Mouse (Mus musculus) hindbrain, embryonic 14.5 days (tissue): ENCODE measurements at regions not wholly inside any gene's neighbourhood (a gene's known extent, or its start where the extent isn't known, plus 50 kb on each side); places are given as distances from the start of the nearest gene placed in this dataset.

Source experiments
- ATAC-seq: fragments of 200-750 bp; cut with Nextera tagmentation; 2 replicates; pipeline ENCODE4 v1.8.0; 2017; ENCODE audit warnings: moderate number of reproducible peaks, mild to moderate bottlenecking, moderate TSS enrichment, moderate library complexity; ENCODE audit not compliant: low FRiP score
- DNase-seq: peaks from one replicate; pipeline ENCODE4 v3.0.0-alpha.2; 2015; ENCODE audit warnings: low spot score
- H3K27ac ChIP-seq: fragments of 300-500 bp; sonication (generic); 2 replicates; pipeline ENCODE4 v1.5.1; 2014; ENCODE audit warnings: mild to moderate bottlenecking, moderate library complexity
- H3K27me3 ChIP-seq: fragments of 300-500 bp; sonication (generic); 2 replicates; pipeline ENCODE4 v1.6.1; 2014; ENCODE audit warnings: mild to moderate bottlenecking, low read length, mixed read lengths; ENCODE audit not compliant: control insufficient read depth, insufficient read depth
- H3K36me3 ChIP-seq: fragments of 300-500 bp; sonication (generic); replicated peaks from 2 replicates; pipeline ENCODE4 v1.6.1; 2014; ENCODE audit not compliant: control insufficient read depth, insufficient read depth
- H3K4me1 ChIP-seq: fragments of 300-500 bp; sonication (generic); replicated peaks from 2 replicates; pipeline ENCODE4 v1.6.1; 2014; ENCODE audit warnings: antibody characterized with exemption, low read length, mixed read lengths; ENCODE audit not compliant: control insufficient read depth, insufficient read depth
- H3K4me2 ChIP-seq: fragments of 300-500 bp; sonication (generic); replicated peaks from 2 replicates; pipeline ENCODE4 v1.6.1; 2014; ENCODE audit warnings: mild to moderate bottlenecking, moderate library complexity
- H3K4me3 ChIP-seq: fragments of 300-500 bp; sonication (generic); replicated peaks from 2 replicates; pipeline ENCODE4 v1.5.1; 2014; ENCODE audit warnings: mild to moderate bottlenecking, low read length
- H3K9ac ChIP-seq: fragments of 300-500 bp; sonication (generic); 2 replicates; pipeline ENCODE4 v1.6.1; 2014
- H3K9me3 ChIP-seq: fragments of 300-500 bp; sonication (generic); 2 replicates; pipeline ENCODE4 v1.6.1; 2016; ENCODE audit warnings: low read length; ENCODE audit not compliant: control insufficient read depth
- WGBS: fragments of 180-500 bp; shearing (Covaris S2); extraction: QIAGEN DNeasy Blood & Tissue Kit; methylation state at CpG from one replicate; pipeline ENCODE4 v1.1.7; 2014; 5-methylcytosine and 5-hydroxymethylcytosine counted together

- no peak overlapping the region for H3K9ac ChIP-seq
- WGBS: 94% methylated on average over 3 of the region's 3 CpGs
- H3K36me3 ChIP-seq: no peaks in the 10 kb centered on the region
- H3K27ac ChIP-seq: no peak overlapping the region
- H3K4me1 ChIP-seq: no peaks in the 10 kb centered on the region
- H3K4me2 ChIP-seq: no peak overlapping the region
- H3K4me3 ChIP-seq: no peak overlapping the region
- ATAC-seq (no peak), DNase-seq (no peak)
- H3K9me3 ChIP-seq: no peaks in the 10 kb centered on the region
- H3K27me3 ChIP-seq: no peaks in the 10 kb centered on the region
Observed at GRCm38 (mm10) chr13:28684311-28684710, 269.2 kb downstream of the Sox4 start.

- Histone ChIP-seq H3K4me2 (no peak overlapping the region), H3K4me3 (no peak overlapping the region), H3K9ac (no peak overlapping the region), H3K27me3 (no peaks in the 10 kb centered on the region), H3K4me1 (no peaks in the 10 kb centered on the region), H3K9me3 (no peaks in the 10 kb centered on the region), H3K27ac (no peak overlapping the region), H3K36me3 (no peaks in the 10 kb centered on the region)
- DNase-seq (no peak), ATAC-seq (no peak)
- 73% methylated on average over 1 of the region's 1 CpGs for WGBS
Observed at GRCm38 (mm10) chr13:28680266-28680665, 273.2 kb downstream of the Sox4 start.

GRCm38 (mm10) chr13:28673622-28674021 is 279.9 kb downstream of the Sox4 start:
- Histone ChIP-seq H3K36me3 (no peaks in the 10 kb centered on the region), H3K27ac (no peak overlapping the region), H3K9ac (no peak overlapping the region), H3K4me3 (no peak overlapping the region), H3K9me3 (no peaks in the 10 kb centered on the region), H3K27me3 (no peaks in the 10 kb centered on the region), H3K4me1 (no peaks in the 10 kb centered on the region), H3K4me2 (no peak overlapping the region)
- DNase-seq (no peak), ATAC-seq (no peak)
- WGBS: 81% methylated on average over 3 of the region's 3 CpGs

GRCm38 (mm10) chr13:28671543-28671942 is 282.0 kb downstream of the Sox4 start:
- Histone ChIP-seq H3K4me2 (no peak overlapping the region), H3K9ac (no peak overlapping the region), H3K27ac (no peak overlapping the region), H3K4me1 (no peaks in the 10 kb centered on the region), H3K27me3 (no peaks in the 10 kb centered on the region), H3K36me3 (no peaks in the 10 kb centered on the region), H3K9me3 (no peaks in the 10 kb centered on the region), H3K4me3 (no peak overlapping the region)
- ATAC-seq (no peak), DNase-seq (no peak)
- 51% methylated on average over 11 of the region's 11 CpGs for WGBS

- Histone ChIP-seq H3K27me3 (no peaks in the 10 kb centered on the region), H3K4me1 (peaks cover 5% of the 10 kb centered on the region), H3K4me3 (no peak overlapping the region), H3K9ac (no peak overlapping the region), H3K27ac (no peak overlapping the region), H3K9me3 (no peaks in the 10 kb centered on the region), H3K36me3 (no peaks in the 10 kb centered on the region), H3K4me2 (no peak overlapping the region)
- DNase-seq (no peak), ATAC-seq (no peak)
- 95% methylated on average over 4 of the region's 4 CpGs for WGBS
Observed at GRCm38 (mm10) chr13:28669832-28670585, 283.5 kb downstream of the Sox4 start.

GRCm38 (mm10) chr13:28666832-28667231 is 286.7 kb downstream of the Sox4 start:
- Histone ChIP-seq H3K27ac (no peak overlapping the region), H3K9me3 (no peaks in the 10 kb centered on the region), H3K36me3 (no peaks in the 10 kb centered on the region), H3K4me2 (no peak overlapping the region), H3K4me1 (peaks cover 19% of the 10 kb centered on the region), H3K27me3 (no peaks in the 10 kb centered on the region), H3K9ac (no peak overlapping the region), H3K4me3 (no peak overlapping the region)
- WGBS: 82% methylated on average over 3 of the region's 3 CpGs
- DNase-seq (no peak), ATAC-seq (no peak)

- H3K4me1 ChIP-seq: peaks cover 19% of the 10 kb centered on the region
- peak overlapping the region; percentile 69 for H3K27ac ChIP-seq
- H3K9me3 ChIP-seq: no peaks in the 10 kb centered on the region
- peak overlapping the region; percentile 8; the same call in 1 of the 2 replicates for H3K4me2 ChIP-seq
- H3K27me3 ChIP-seq: no peaks in the 10 kb centered on the region
- no peaks in the 10 kb centered on the region for H3K36me3 ChIP-seq
- no peak overlapping the region for H3K9ac ChIP-seq
- ATAC-seq: no peak
- 34% methylated on average over 5 of the region's 5 CpGs for WGBS
- no peak overlapping the region for H3K4me3 ChIP-seq
- no peak for DNase-seq
Observed at GRCm38 (mm10) chr13:28665150-28665549, 288.4 kb downstream of the Sox4 start.

- Histone ChIP-seq H3K4me3 (no peak overlapping the region), H3K36me3 (no peaks in the 10 kb centered on the region), H3K4me2 (no peak overlapping the region), H3K27ac (peak overlapping the region; percentile 69), H3K9me3 (no peaks in the 10 kb centered on the region), H3K4me1 (peaks cover 19% of the 10 kb centered on the region), H3K27me3 (no peaks in the 10 kb centered on the region), H3K9ac (no peak overlapping the region)
- DNase-seq: no peak
- no peak for ATAC-seq
- 40% methylated on average over 4 of the region's 4 CpGs for WGBS
Observed at GRCm38 (mm10) chr13:28664698-28665097, 288.8 kb downstream of the Sox4 start.

- Histone ChIP-seq H3K4me1 (peaks cover 19% of the 10 kb centered on the region), H3K9ac (no peak overlapping the region), H3K27me3 (no peaks in the 10 kb centered on the region), H3K4me2 (no peak overlapping the region), H3K9me3 (no peaks in the 10 kb centered on the region), H3K27ac (peak overlapping the region; percentile 69), H3K36me3 (no peaks in the 10 kb centered on the region), H3K4me3 (no peak overlapping the region)
- peak; percentile 49 for DNase-seq
- 19% methylated on average over 7 of the region's 7 CpGs for WGBS
- peak; percentile 80 for ATAC-seq
Observed at GRCm38 (mm10) chr13:28663950-28664681, 289.4 kb downstream of the Sox4 start.
